Mouse (Mus musculus) G1E (cell line): Measurements from ENCODE around the gene Hook2. TPM values are rescaled to one million over a fixed set of nuclear protein-coding genes. Genes with fewer than 3 reads are reported as not detected.

ENCODE experiments used
- ATAC-seq: 2 replicates; pipeline ENCODE4 v1.8.0; 2016; ENCODE audit warnings: mild to moderate bottlenecking; ENCODE audit not compliant: insufficient number of reproducible peaks, poor library complexity, low FRiP score, severe bottlenecking; ENCODE audit errors: extremely low read depth
- DNase-seq: peaks from one replicate; pipeline ENCODE4 v3.0.0; 2012; ENCODE audit warnings: low spot score
- H3K27me3 ChIP-seq: 2 replicates; pipeline ENCODE4 v1.6.1; 2012; ENCODE audit warnings: mild to moderate bottlenecking, low read length, inconsistent platforms; ENCODE audit not compliant: insufficient read depth
- H3K36me3 ChIP-seq: replicated peaks from 2 replicates; pipeline ENCODE3; 2012; ENCODE audit warnings: mild to moderate bottlenecking, inconsistent platforms
- H3K4me1 ChIP-seq: 2 replicates; pipeline ENCODE4 v1.6.1; 2012; ENCODE audit warnings: low read depth, low read length, inconsistent platforms, mixed read lengths; ENCODE audit not compliant: insufficient read depth
- H3K4me3 ChIP-seq: 2 replicates; pipeline ENCODE4 v1.5.1; 2012; ENCODE audit warnings: low read depth, mild to moderate bottlenecking, inconsistent platforms, low read length, moderate library complexity, mixed read lengths
- H3K9me3 ChIP-seq: replicated peaks from 2 replicates; pipeline ENCODE4 v1.6.1; 2012; ENCODE audit warnings: inconsistent platforms
- CTCF ChIP-seq: IDR thresholded peaks from 2 replicates; pipeline ENCODE4 v1.5.1; 2012; ENCODE audit warnings: low read depth, low read length, inconsistent platforms, mixed read lengths
- GATA1 ChIP-seq: IDR thresholded peaks from 2 replicates; pipeline ENCODE4 v1.6.1; 2012; ENCODE audit warnings: borderline replicate concordance, low read length, inconsistent platforms, mixed read lengths
- GATA2 ChIP-seq: IDR thresholded peaks from 2 replicates; pipeline ENCODE4 v1.6.1; 2012; ENCODE audit warnings: low read depth, low read length, inconsistent platforms, borderline replicate concordance
- POLR2AphosphoS5 ChIP-seq: IDR thresholded peaks from 2 replicates; pipeline ENCODE4 v1.6.1; 2012; ENCODE audit warnings: low read depth, low read length, inconsistent platforms; ENCODE audit not compliant: insufficient replicate concordance
- TAL1 ChIP-seq: conservative IDR thresholded peaks from 2 replicates; pipeline ENCODE4 v1.6.1; 2012; ENCODE audit warnings: low read depth, low read length, inconsistent platforms, mixed read lengths
- polyA plus RNA-seq: library from polyadenylated mRNA; stranded (reverse); fragments of >175 nt; gene quantifications from 2 replicates; pipeline ENCODE4 v1.2.3, GENCODE M21; 2012
- total RNA-seq, 2 experiments: library from RNA; stranded (forward) in 1 of 2; stranded (reverse) in 1 of 2; fragments of 200-1000 nt in 1 of 2; fragments of >200 nt in 1 of 2; fragmentation: Nextera tagmentation in 1 of 2; gene quantifications; 2 replicates each; pipeline ENCODE4 v1.2.3; 2014 to 2017

The Hook2 gene
- total and polyA plus RNA-seq, 3 experiments, result 3.4 to 12.2 (median 8.2) TPM

DNA sequence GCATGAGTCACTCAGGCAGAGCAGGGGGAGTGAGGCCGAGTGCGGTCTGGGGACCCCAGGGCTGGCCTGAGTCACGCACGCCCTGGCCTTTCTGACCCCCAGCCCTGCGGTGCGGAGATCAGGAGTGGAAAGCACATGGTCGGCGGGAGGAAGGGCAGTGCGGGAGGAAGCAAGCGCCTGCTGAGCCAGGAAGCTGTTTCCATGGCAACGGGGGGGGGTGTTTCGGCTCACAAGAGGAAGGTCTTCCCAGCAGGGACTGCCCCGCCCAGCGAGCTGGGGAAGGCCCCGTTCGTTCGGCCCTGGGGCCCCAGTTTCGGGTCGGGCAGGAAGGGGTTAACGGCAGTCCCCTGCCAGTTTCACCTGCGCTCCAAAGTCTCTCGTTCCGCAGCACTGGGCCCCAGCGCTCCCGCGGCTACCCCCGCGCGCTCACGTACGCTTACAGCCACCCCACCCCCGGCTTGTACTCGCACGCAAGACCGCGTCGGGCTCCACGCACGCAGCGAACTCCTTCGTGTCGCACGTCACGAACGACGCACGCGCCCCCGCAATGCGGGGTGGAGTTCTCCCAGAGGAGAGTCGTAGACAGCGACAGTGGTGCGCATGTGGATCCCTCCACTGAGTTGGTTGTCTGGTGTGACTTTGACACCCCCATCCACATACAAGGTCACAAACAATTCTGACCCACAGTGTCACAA lies 4.6 kb upstream of the Hook2 start:
- DNase-seq (peak; percentile 75), ATAC-seq (peak; percentile 12; the same call in 1 of the 2 replicates)
- H3K4me1 ChIP-seq, result peaks cover 84% of the 10 kb centered on the region
- H3K36me3 ChIP-seq, result no peaks in the 10 kb centered on the region
- TF ChIP-seq CTCF (no peak), TAL1 (no peak), GATA1 (no peak), POLR2AphosphoS5 (no peak), GATA2 (no peak)
- H3K4me3 ChIP-seq, result peak overlapping the region; percentile 74
- no peaks in the 10 kb centered on the region for H3K9me3 ChIP-seq
- H3K27me3 ChIP-seq, result no peaks in the 10 kb centered on the region

DNA sequence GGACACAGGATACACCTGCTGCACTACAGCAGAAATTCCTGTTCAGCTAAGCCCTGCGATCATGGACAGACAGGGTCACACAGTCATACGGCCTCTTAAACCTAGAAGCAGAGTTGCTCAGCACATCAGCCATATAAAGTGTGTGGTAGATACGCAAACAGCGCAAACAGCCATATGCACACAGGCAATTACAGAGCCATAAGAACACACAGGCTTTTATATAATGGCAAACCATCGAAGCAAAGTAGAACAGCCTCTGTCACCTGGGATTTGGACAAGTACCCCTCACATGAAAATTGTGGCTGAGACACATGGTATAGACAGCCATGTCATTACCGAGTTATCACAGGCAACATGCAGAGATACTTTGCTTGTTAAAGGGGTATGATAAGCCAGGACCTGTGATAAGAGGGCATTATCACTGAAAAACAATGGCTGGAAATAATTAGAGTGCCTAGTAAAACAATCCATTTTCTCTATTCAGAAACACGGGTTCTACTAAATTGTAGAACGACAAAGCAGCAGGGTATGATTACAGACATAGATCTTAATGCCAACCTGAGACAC lies 3.9 kb upstream of the Hook2 start:
- Histone ChIP-seq H3K4me3 (peak overlapping the region; percentile 74), H3K9me3 (no peaks in the 10 kb centered on the region), H3K36me3 (no peaks in the 10 kb centered on the region), H3K27me3 (no peaks in the 10 kb centered on the region), H3K4me1 (peaks cover 83% of the 10 kb centered on the region)
- ATAC-seq (peak; percentile 28), DNase-seq (no peak)
- TF ChIP-seq TAL1 (peak; percentile 70), POLR2AphosphoS5 (no peak)

DNA sequence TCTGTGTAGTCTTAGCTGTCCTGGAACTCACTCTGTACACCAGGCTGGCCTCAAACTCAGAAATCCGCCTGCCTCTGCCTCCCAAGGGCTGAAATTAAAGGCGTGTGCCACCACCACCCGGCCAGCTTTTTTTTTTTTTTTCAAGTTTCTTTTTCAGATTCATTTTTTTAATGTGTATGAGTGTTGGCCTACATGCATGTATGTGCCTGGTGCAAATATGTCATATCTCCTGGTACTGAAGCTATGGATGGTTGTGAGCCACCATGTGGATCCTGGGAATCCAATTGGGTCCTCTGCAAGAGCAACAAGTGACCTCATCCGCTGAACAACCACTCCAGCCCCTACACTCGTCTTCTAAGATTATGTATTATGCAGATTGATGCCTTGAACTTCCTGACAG lies 3.0 kb upstream of the Hook2 start:
- TF ChIP-seq CTCF (no peak), POLR2AphosphoS5 (no peak), GATA1 (no peak), TAL1 (no peak), GATA2 (no peak)
- DNase-seq (no peak), ATAC-seq (no peak)
- H3K4me1 ChIP-seq, result peaks cover 77% of the 10 kb centered on the region
- no peaks in the 10 kb centered on the region for H3K9me3 ChIP-seq
- H3K27me3 ChIP-seq, result no peaks in the 10 kb centered on the region
- H3K36me3 ChIP-seq, result no peaks in the 10 kb centered on the region
- no peak overlapping the region for H3K4me3 ChIP-seq

DNA sequence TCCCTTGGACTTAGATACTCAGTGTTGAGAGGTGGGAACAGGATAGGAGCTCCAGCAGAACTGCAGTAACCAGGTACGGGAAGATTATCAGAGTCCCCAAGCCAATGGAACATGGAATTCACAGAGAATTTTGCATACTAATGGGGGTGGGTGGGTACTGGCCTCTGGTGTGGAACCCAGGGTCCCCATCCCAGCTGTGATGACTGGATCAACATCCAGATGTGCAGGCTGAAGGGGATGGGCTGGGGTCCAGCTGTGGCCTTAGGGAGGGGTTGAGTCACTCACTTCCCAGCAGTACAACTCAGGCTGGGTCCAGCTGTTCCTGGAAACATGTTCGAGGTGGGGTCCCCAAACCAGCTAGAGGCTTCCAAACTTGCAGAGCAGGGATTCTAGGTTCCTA lies 2.5 kb upstream of the Hook2 start:
- ATAC-seq, result no peak
- DNase-seq, result no peak
- no peaks in the 10 kb centered on the region for H3K36me3 ChIP-seq
- H3K27me3 ChIP-seq, result no peaks in the 10 kb centered on the region
- no peak for TF ChIP-seq GATA2
- no peak for TF ChIP-seq POLR2AphosphoS5
- TF ChIP-seq GATA1, result no peak
- TF ChIP-seq TAL1, result no peak
- no peak for TF ChIP-seq CTCF
- peaks cover 72% of the 10 kb centered on the region for H3K4me1 ChIP-seq
- H3K9me3 ChIP-seq, result no peaks in the 10 kb centered on the region
- no peak overlapping the region for H3K4me3 ChIP-seq

DNA sequence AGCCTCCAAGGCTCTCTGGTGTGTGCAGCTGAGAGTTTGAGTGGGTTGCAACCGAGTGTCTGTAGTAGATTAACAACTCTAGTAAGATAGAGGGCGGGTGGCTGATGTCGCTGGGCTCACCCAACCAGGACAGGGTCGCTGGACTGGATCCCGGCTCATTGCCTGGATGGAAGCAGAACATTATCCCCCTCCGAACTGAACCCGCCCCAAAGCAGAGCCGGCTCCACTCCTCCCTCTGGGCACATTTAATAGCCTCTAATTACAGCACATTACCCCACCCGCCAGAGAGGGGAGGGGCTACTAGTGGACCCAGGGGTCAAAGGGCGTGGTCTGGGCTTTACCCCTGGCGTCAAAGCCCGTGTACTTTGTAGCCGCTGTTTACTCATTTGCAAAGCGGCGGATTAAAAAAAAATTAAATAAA lies 1.1 kb upstream of the Hook2 start:
- Histone ChIP-seq H3K9me3 (no peaks in the 10 kb centered on the region), H3K27me3 (no peaks in the 10 kb centered on the region), H3K36me3 (peaks cover 10% of the 10 kb centered on the region), H3K4me3 (peak overlapping the region; percentile 60; the same call in 1 of the 2 replicates), H3K4me1 (peaks cover 58% of the 10 kb centered on the region)
- no peak for DNase-seq
- ATAC-seq, result no peak
- no peak for TF ChIP-seq CTCF
- TF ChIP-seq GATA1, result no peak
- TF ChIP-seq POLR2AphosphoS5, result no peak
- no peak for TF ChIP-seq GATA2
- no peak for TF ChIP-seq TAL1

DNA sequence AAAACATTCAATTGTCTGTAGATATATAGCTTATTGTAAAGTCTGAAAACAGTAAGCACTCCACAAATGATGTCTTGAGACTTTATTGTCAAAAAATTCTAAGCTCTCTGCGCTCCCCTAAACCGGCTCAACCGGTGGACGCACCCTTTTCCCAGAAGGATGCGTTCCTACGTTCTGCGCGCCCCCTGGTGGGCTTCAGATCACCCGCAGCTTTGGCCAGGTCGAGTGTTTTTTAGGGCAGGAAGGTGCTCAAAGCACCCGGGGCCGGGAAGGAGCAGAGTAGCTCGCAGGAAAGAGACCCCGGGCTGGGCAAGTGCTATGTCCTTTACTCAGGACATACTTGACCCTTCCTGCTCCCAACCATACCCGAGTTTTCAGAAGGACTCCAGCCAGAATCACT lies 593 bp upstream of the Hook2 start:
- no peaks in the 10 kb centered on the region for H3K27me3 ChIP-seq
- DNase-seq (peak; percentile 68), ATAC-seq (peak; percentile 22; the same call in 1 of the 2 replicates)
- H3K4me1 ChIP-seq, result peaks cover 53% of the 10 kb centered on the region
- peaks cover 15% of the 10 kb centered on the region for H3K36me3 ChIP-seq
- peak overlapping the region; percentile 79 for H3K4me3 ChIP-seq
- TF ChIP-seq GATA1 (no peak), CTCF (peak; percentile 59; the same call in 1 of the 2 replicates)
- H3K9me3 ChIP-seq, result no peaks in the 10 kb centered on the region
